Mouse (Mus musculus) forebrain, embryonic 14.5 days (tissue): ENCODE data around the gene Tunar. TPM values are rescaled to one million over a fixed set of nuclear protein-coding genes. Genes with fewer than 3 reads are reported as not detected.
A peak's percentile ranks its signal among the peaks of the same experiment; 100 is the strongest.

Experiments
- ATAC-seq: fragments of 200-750 bp; cut with Nextera tagmentation; 2 replicates; pipeline ENCODE4 v1.8.0; 2017; ENCODE audit warnings: mild to moderate bottlenecking, moderate library complexity
- DNase-seq: peaks from one replicate; pipeline ENCODE4 v3.0.0-alpha.2; 2015; ENCODE audit warnings: low spot score
- H3K27ac ChIP-seq: fragments of 300-500 bp; sonication (generic); 2 replicates; pipeline ENCODE4 v1.5.1; 2014; ENCODE audit warnings: low read depth, mild to moderate bottlenecking, control low read depth, low read length, moderate library complexity
- H3K27me3 ChIP-seq: fragments of 300-500 bp; sonication (generic); replicated peaks from 2 replicates; pipeline ENCODE4 v1.6.1; 2014; ENCODE audit warnings: low read length, control low read depth, mixed read lengths; ENCODE audit not compliant: control insufficient read depth, insufficient read depth
- H3K36me3 ChIP-seq: fragments of 300-500 bp; sonication (generic); 2 replicates; pipeline ENCODE4 v1.6.1; 2014; ENCODE audit warnings: low read length, control low read depth; ENCODE audit not compliant: control insufficient read depth, insufficient read depth
- H3K4me1 ChIP-seq: fragments of 300-500 bp; sonication (generic); 2 replicates; pipeline ENCODE4 v1.6.1; 2014; ENCODE audit warnings: antibody characterized with exemption, low read length, control low read depth; ENCODE audit not compliant: control insufficient read depth, insufficient read depth
- H3K4me2 ChIP-seq: fragments of 300-500 bp; sonication (generic); 2 replicates; pipeline ENCODE4 v1.6.1; 2014; ENCODE audit warnings: mild to moderate bottlenecking, control low read depth, low read length
- H3K4me3 ChIP-seq: fragments of 300-500 bp; sonication (generic); 2 replicates; pipeline ENCODE4 v1.5.1; 2014; ENCODE audit warnings: low read depth, low read length, control low read depth
- H3K9ac ChIP-seq: fragments of 300-500 bp; sonication (generic); 2 replicates; pipeline ENCODE4 v1.6.1; 2014; ENCODE audit warnings: mild to moderate bottlenecking, low read length, control low read depth, moderate library complexity
- H3K9me3 ChIP-seq: fragments of 300-500 bp; sonication (generic); replicated peaks from 2 replicates; pipeline ENCODE4 v1.6.1; 2016; ENCODE audit warnings: low read length, control low read depth, mixed read lengths; ENCODE audit not compliant: control insufficient read depth
- WGBS: fragments of 180-500 bp; shearing (Covaris S2); extraction: QIAGEN DNeasy Blood & Tissue Kit; methylation state at CpG from one replicate; pipeline ENCODE4 v1.1.7; 2014; 5-methylcytosine and 5-hydroxymethylcytosine counted together
- polyA plus RNA-seq: library from polyadenylated mRNA; unstranded; fragments of >200 nt; fragmentation: Nextera tagmentation; extraction: Ambion mirVana; gene quantifications from 2 replicates; pipeline ENCODE4 v1.2.1, GENCODE M21; 2014

The Tunar gene
- polyA plus RNA-seq, 1 experiment from 2014 or later = 4.4 TPM

DNA sequence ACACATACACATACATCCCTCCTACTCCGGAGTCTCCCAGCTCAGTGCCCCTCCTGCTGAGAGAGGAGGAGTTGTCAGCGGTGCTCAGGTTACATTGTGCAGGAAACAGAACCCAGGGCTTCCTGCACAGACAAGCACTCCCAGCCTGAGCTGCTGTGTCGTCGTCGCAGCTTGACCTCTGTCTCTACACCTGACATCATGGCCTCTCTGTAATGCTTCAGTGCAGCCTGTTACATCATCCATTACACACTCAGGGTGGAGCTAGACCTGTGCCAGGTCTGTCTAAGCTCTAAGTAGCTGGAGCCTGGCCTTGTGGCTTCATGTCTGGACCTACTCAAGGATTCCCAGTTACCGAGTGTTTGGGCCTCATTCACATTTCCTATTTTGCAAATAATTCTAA, 86.8 kb downstream of the Tunar start:
- WGBS = 55% methylated on average over 6 of the region's 6 CpGs
- no peak overlapping the region for H3K4me2 ChIP-seq
- H3K9me3 ChIP-seq = no peaks in the 10 kb centered on the region
- no peaks in the 10 kb centered on the region for H3K4me1 ChIP-seq
- no peak for ATAC-seq
- no peak for DNase-seq
- H3K4me3 ChIP-seq = no peak overlapping the region
- no peak overlapping the region for H3K9ac ChIP-seq
- no peak overlapping the region for H3K27ac ChIP-seq
- no peaks in the 10 kb centered on the region for H3K36me3 ChIP-seq
- H3K27me3 ChIP-seq = no peaks in the 10 kb centered on the region

DNA sequence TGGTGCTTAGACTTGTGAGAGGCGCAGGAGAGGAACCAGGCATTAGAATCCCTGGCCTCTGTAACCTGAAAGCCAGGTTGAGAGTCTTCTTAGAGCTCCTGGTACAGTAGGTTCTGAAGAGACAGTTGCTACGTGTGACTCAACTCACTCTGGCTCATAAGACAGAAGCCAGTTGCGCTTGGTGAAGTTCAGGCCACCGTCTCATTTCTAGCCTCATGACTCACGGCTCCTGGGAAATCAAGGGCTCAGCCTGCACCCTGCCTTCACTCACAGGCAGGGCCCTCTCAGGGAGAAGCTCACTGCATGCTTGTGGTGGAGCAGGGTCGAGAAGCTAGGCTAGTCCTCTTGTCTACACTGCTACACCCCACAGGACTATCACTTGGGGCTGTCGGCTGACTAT, 92.9 kb downstream of the Tunar start:
- Histone ChIP-seq H3K9ac (no peak overlapping the region), H3K9me3 (no peaks in the 10 kb centered on the region), H3K27me3 (no peaks in the 10 kb centered on the region), H3K4me1 (no peaks in the 10 kb centered on the region), H3K27ac (no peak overlapping the region), H3K4me3 (no peak overlapping the region), H3K36me3 (no peaks in the 10 kb centered on the region), H3K4me2 (no peak overlapping the region)
- ATAC-seq (no peak), DNase-seq (no peak)
- WGBS = 81% methylated on average over 7 of the region's 7 CpGs

DNA sequence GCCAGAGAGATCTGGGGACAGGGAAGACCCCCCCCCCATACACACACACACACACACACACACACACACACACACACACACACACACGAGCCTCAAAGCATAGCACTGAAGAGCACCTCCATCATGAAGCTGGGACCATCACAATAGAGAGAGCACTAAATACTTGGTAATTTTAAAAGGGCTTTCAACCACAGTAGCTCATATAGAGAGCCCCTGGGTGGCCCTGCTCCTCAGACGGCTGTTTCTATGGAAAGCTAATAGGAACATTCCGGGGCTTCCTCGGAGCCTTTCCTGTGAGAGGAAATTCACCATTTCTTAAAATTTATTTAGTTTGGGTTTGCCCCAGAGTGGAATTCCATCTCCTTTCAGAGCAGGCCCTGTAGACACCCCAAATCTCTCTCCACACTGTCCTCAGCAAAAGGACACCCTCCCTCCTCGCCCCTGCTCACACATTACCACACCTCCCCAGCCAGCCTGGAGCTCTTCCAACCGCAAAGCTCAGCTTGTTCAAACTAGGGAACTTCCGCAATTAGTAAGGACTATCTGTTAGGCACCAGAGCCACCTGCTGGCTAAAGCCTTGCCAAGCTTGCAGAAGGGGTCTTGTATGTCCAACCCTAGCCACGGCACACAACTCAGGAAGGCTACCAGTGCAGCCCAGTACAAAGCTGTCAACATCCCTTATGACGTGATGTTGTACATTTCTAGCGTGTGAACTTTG, 93.5 kb downstream of the Tunar start:
- no peak overlapping the region for H3K4me2 ChIP-seq
- WGBS = 24% methylated on average over 10 of the region's 10 CpGs

DNA sequence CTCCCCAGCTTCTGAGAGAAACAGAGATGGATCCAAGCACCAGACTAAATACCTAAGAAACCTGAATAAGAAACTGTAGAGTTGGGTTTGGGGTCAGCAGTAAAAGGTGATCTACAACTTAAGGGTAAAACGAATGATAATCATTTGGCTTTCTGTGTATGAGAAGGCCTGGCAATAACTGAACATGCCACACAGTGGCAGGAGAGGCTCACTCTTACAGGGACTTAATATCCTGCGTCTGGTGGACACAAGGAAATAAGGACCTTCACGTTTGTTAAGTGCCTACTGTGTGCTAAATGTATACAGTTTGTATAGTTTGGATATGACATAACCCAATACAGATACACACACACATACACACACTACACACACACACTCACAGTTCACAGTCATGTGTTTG, 98.2 kb downstream of the Tunar start:
- no peak overlapping the region for H3K9ac ChIP-seq
- ATAC-seq = no peak
- no peak overlapping the region for H3K4me3 ChIP-seq
- no peaks in the 10 kb centered on the region for H3K27me3 ChIP-seq
- no peaks in the 10 kb centered on the region for H3K4me1 ChIP-seq
- H3K27ac ChIP-seq = no peak overlapping the region
- WGBS = 56% methylated on average over 3 of the region's 3 CpGs
- H3K4me2 ChIP-seq = no peak overlapping the region
- H3K36me3 ChIP-seq = no peaks in the 10 kb centered on the region
- peak; percentile 38 for DNase-seq
- no peaks in the 10 kb centered on the region for H3K9me3 ChIP-seq

More for the DNA sequence above, 93.5 kb downstream of the Tunar start:
- DNase-seq = peak; percentile 95
- H3K27ac ChIP-seq = no peak overlapping the region
- H3K4me3 ChIP-seq = no peak overlapping the region
- no peak overlapping the region for H3K9ac ChIP-seq
- peak; percentile 83 for ATAC-seq
- no peaks in the 10 kb centered on the region for H3K9me3 ChIP-seq
- H3K27me3 ChIP-seq = no peaks in the 10 kb centered on the region
- H3K4me1 ChIP-seq = no peaks in the 10 kb centered on the region
- no peaks in the 10 kb centered on the region for H3K36me3 ChIP-seq

DNA sequence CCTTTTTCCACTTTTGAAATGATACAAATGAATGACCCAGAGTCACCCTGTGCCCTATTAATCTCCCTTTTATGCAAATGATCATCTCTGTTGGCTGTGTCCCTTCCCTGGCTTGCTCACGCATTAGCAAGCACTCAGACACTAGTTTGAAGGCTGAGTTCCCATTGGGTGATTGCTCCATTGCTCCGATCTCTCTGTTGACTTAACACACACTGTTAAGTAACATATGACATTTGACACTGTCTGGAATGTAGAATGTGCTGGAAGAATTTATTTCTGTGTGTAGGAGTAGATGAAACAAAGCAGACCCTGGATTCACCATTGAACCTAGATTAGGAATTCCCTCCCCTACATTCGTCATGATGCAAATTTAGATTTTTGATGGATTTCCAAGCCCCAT, 99.1 kb downstream of the Tunar start:
- 84% methylated on average over 3 of the region's 3 CpGs for WGBS

More for the DNA sequence above, 99.1 kb downstream of the Tunar start:
- no peak for ATAC-seq
- Histone ChIP-seq H3K27ac (no peak overlapping the region), H3K9ac (no peak overlapping the region), H3K4me2 (no peak overlapping the region), H3K4me1 (no peaks in the 10 kb centered on the region), H3K27me3 (no peaks in the 10 kb centered on the region), H3K4me3 (no peak overlapping the region), H3K9me3 (no peaks in the 10 kb centered on the region), H3K36me3 (no peaks in the 10 kb centered on the region)
- no peak for DNase-seq

Other genes with a start within 250 kb of the Tunar start
- gene Tcl1b2, start 187.9 kb upstream of the Tunar start, polyA plus RNA-seq = not detected in 2 replicates
- gene Tcl1b1, start 174.2 kb upstream of the Tunar start, polyA plus RNA-seq = not detected in 2 replicates
- not detected in 2 replicates for gene Tcl1b5, start 157.5 kb upstream of the Tunar start, polyA plus RNA-seq
- gene Tcl1b3, start 142.8 kb upstream of the Tunar start, polyA plus RNA-seq = not detected in 2 replicates
- not detected in 2 replicates for gene Tcl1b4, start 131.9 kb upstream of the Tunar start, polyA plus RNA-seq
- gene Tcl1, start 111.1 kb upstream of the Tunar start, polyA plus RNA-seq = not detected in 2 replicates
- 19.4 and 21.7 TPM in 2 replicates for gene D430019H16Rik, start 120.0 kb downstream of the Tunar start, polyA plus RNA-seq
- gene Bdkrb2, start 229.4 kb downstream of the Tunar start, polyA plus RNA-seq = 0.23 TPM in 2 replicates